Mouse (Mus musculus) limb, embryonic 14.5 days (tissue): ENCODE results near the gene Ddx39. TPM values are rescaled to one million over a fixed set of nuclear protein-coding genes. Genes with fewer than 3 reads are reported as not detected.

Experiments used
- ATAC-seq: fragments of 200-750 bp; cut with Nextera tagmentation; 2 replicates; pipeline ENCODE4 v1.8.0; 2017; ENCODE audit warnings: low read depth, moderate number of reproducible peaks, moderate TSS enrichment; ENCODE audit not compliant: low FRiP score
- DNase-seq: peaks from one replicate; pipeline ENCODE4 v3.0.0-alpha.2; 2015; ENCODE audit warnings: low spot score
- H3K27ac ChIP-seq: fragments of 300-500 bp; sonication (generic); replicated peaks from 2 replicates; pipeline ENCODE4 v1.5.1; 2014; ENCODE audit warnings: low read depth, mild to moderate bottlenecking, low read length, moderate library complexity, mixed read lengths
- H3K27me3 ChIP-seq: fragments of 300-500 bp; sonication (generic); 2 replicates; pipeline ENCODE4 v1.6.1; 2014; ENCODE audit warnings: low read length, mixed read lengths; ENCODE audit not compliant: control insufficient read depth, insufficient read depth
- H3K36me3 ChIP-seq: fragments of 300-500 bp; sonication (generic); 2 replicates; pipeline ENCODE4 v1.6.1; 2014; ENCODE audit warnings: mild to moderate bottlenecking, low read length, moderate library complexity, mixed read lengths; ENCODE audit not compliant: control insufficient read depth, insufficient read depth
- H3K4me1 ChIP-seq: fragments of 300-500 bp; sonication (generic); 2 replicates; pipeline ENCODE4 v1.6.1; 2014; ENCODE audit warnings: antibody characterized with exemption, low read length, mixed read lengths; ENCODE audit not compliant: control insufficient read depth, insufficient read depth
- H3K4me2 ChIP-seq: fragments of 300-500 bp; sonication (generic); replicated peaks from 2 replicates; pipeline ENCODE4 v1.6.1; 2014; ENCODE audit warnings: low read depth, mild to moderate bottlenecking, low read length, moderate library complexity; ENCODE audit not compliant: severe bottlenecking
- H3K4me3 ChIP-seq: fragments of 300-500 bp; sonication (generic); replicated peaks from 2 replicates; pipeline ENCODE4 v1.5.1; 2014; ENCODE audit warnings: low read length
- H3K9ac ChIP-seq: fragments of 300-500 bp; sonication (generic); 2 replicates; pipeline ENCODE4 v1.6.1; 2014; ENCODE audit warnings: mild to moderate bottlenecking, low read depth, low read length, moderate library complexity; ENCODE audit not compliant: severe bottlenecking
- H3K9me3 ChIP-seq: fragments of 300-500 bp; sonication (generic); 2 replicates; pipeline ENCODE4 v1.6.1; 2016; ENCODE audit warnings: low read length; ENCODE audit not compliant: control insufficient read depth
- POLR2A ChIP-seq: fragments of 200-500 bp; IDR thresholded peaks from 2 replicates; pipeline ENCODE4 v1.8.0; 2012; ENCODE audit warnings: inconsistent platforms, mild to moderate bottlenecking, moderate library complexity, borderline replicate concordance; ENCODE audit not compliant: insufficient read depth, insufficient read length; ENCODE audit errors: extremely low read depth
- WGBS: fragments of 180-500 bp; shearing (Covaris S2); extraction: QIAGEN DNeasy Blood & Tissue Kit; methylation state at CpG from one replicate; pipeline ENCODE4 v1.1.7; 2014; 5-methylcytosine and 5-hydroxymethylcytosine counted together
- polyA plus RNA-seq, 2 experiments: library from polyadenylated mRNA; depleted of rRNA in 1 of 2; stranded (reverse) in 1 of 2; unstranded in 1 of 2; fragments of >200 nt; fragmentation: Nextera tagmentation in 1 of 2; extraction: Ambion mirVana in 1 of 2; gene quantifications; 2 replicates each; pipeline versions ENCODE4 v1.2.1 to v1.2.3; 2012 to 2014

Gene Ddx39
- polyA plus RNA-seq, 2 experiments: 81.1 to 111 TPM

DNA sequence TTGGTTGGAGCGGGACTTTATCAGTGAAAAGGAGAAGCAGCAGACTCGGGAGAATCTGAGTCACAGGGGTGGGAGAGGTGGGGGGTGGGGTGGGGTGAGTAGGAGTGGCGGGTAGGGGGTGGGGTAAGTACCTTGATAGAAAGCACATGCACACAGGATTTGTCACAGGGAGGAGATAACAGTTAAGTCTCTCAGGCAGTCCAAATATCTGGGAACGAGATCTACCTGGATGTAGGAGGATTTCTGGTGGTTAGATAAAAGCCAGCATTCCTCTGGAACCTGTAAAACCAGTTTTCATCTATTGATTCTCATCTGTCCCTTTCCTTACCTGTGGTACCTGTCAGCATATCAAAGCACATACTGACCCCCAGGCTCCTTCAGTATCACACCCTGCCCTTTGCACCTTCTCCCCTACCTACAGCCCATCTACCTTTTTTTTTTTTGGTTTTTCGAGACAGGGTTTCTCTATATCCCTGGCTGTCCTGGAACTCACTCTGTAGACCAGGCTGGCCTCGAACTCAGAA lies 42.2 kb downstream of the Ddx39 start:
- no peaks in the 10 kb centered on the region for H3K27me3 ChIP-seq
- WGBS: 70% methylated on average over 6 of the region's 6 CpGs
- ATAC-seq (no peak), DNase-seq (no peak)
- H3K4me3 ChIP-seq: no peak overlapping the region
- H3K4me1 ChIP-seq: no peaks in the 10 kb centered on the region
- H3K9ac ChIP-seq: no peak overlapping the region
- no peaks in the 10 kb centered on the region for H3K36me3 ChIP-seq
- H3K4me2 ChIP-seq: no peak overlapping the region
- H3K9me3 ChIP-seq: no peaks in the 10 kb centered on the region
- H3K27ac ChIP-seq: no peak overlapping the region
- TF ChIP-seq POLR2A: no peak

DNA sequence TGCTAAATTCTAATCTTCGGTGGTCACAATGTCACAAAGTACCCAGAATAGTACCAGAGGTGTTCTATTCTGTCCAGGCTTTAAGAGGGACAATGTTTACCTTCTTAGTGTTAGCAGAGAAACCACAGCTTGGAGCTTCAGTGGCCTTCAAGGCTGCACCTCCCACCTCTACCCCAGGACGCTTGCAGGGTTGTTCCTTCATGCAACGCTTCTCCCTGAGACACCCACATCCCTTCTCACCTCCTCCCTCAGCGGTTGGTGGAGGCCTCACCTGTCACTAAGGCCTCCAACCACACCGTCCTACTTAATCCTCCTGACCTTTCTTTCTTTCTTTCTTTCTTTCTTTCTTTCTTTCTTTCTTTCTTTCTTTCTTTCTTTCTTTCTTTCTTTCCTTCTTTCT lies 43.3 kb downstream of the Ddx39 start:
- Histone ChIP-seq H3K9me3 (no peaks in the 10 kb centered on the region), H3K27me3 (no peaks in the 10 kb centered on the region), H3K4me2 (no peak overlapping the region), H3K27ac (no peak overlapping the region), H3K9ac (no peak overlapping the region), H3K36me3 (no peaks in the 10 kb centered on the region), H3K4me3 (no peak overlapping the region), H3K4me1 (no peaks in the 10 kb centered on the region)
- DNase-seq: no peak
- ATAC-seq: no peak
- TF ChIP-seq POLR2A: no peak
- 64% methylated on average over 5 of the region's 5 CpGs for WGBS

DNA sequence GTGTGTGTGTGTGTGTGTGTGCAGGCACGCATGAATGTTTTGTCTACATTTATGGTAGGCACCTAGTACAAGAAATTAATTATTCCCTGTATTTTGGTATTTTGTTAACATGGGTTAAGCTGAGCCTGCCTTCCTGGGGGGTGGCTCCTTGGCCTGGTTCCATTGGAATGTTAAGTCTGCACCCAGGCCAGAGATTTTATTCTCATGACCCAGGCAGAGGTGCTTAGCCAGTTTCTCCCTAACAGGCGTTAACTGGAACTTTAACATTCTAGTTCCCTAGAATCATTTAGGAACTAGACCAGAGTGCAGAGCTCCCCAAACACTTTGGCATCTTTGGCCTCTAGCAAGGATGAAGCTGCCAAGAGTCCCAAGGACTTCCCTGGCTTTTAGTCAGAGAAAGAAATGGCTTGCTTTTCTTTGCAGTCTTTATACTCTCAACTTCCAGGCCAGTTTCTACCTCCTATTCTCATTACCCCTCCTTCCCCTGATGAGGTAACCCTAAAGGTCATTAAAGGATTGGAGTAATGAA lies 44.3 kb downstream of the Ddx39 start:
- Histone ChIP-seq H3K9ac (no peak overlapping the region), H3K4me2 (no peak overlapping the region), H3K9me3 (no peaks in the 10 kb centered on the region), H3K27ac (no peak overlapping the region), H3K36me3 (no peaks in the 10 kb centered on the region), H3K27me3 (no peaks in the 10 kb centered on the region), H3K4me3 (no peak overlapping the region), H3K4me1 (no peaks in the 10 kb centered on the region)
- TF ChIP-seq POLR2A: no peak
- WGBS: 59% methylated on average over 2 of the region's 2 CpGs
- DNase-seq: no peak
- ATAC-seq: no peak

DNA sequence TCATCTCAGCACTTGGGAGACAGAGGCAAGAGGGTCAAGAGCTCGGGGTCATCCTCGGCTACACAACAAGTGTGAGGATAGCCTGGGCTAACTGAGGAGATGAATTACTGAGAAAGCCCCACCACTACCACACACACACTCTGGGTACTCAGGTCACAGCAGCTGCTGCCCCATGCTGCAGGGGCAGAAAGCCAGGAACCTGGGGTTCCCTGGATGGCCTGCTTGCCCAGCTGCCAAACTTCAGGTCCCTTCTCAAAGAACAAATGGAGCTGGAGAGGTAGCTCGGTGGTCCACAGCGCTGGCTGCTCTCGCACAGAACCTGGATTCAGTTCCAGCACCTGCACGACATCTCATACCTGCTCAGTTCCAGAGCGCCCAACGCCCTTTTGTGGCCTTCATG lies 49.1 kb downstream of the Ddx39 start:
- Histone ChIP-seq H3K27ac (no peak overlapping the region), H3K9me3 (no peaks in the 10 kb centered on the region), H3K27me3 (no peaks in the 10 kb centered on the region), H3K9ac (no peak overlapping the region), H3K4me3 (no peak overlapping the region), H3K4me2 (no peak overlapping the region), H3K4me1 (no peaks in the 10 kb centered on the region), H3K36me3 (no peaks in the 10 kb centered on the region)
- DNase-seq (no peak), ATAC-seq (no peak)
- WGBS: 92% methylated on average over 8 of the region's 8 CpGs
- TF ChIP-seq POLR2A: no peak

DNA sequence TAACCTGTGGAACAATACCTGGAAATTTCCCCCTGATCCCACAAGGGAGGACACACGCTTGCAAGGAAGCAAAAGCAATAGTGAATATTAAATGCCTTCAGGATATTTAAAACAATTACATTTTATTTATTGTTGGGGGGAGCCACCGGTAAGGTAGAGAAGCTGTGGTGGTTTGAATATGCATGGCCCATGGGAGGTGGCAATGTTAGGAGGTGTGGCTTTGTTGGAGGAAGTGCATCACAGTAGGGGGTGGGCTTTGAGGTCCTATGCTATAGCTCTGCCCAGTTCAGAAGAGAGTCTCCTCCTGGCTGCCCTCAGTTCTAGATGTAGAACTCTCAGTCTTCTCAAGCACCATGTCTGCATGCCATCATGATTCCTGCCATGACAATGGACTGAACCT lies 49.7 kb downstream of the Ddx39 start:
- no peaks in the 10 kb centered on the region for H3K4me1 ChIP-seq
- DNase-seq: no peak
- 76% methylated on average over 2 of the region's 2 CpGs for WGBS
- H3K4me2 ChIP-seq: no peak overlapping the region
- no peaks in the 10 kb centered on the region for H3K27me3 ChIP-seq
- TF ChIP-seq POLR2A: no peak
- H3K9ac ChIP-seq: no peak overlapping the region
- no peaks in the 10 kb centered on the region for H3K36me3 ChIP-seq
- H3K9me3 ChIP-seq: no peaks in the 10 kb centered on the region
- no peak overlapping the region for H3K27ac ChIP-seq
- H3K4me3 ChIP-seq: no peak overlapping the region
- no peak for ATAC-seq

DNA sequence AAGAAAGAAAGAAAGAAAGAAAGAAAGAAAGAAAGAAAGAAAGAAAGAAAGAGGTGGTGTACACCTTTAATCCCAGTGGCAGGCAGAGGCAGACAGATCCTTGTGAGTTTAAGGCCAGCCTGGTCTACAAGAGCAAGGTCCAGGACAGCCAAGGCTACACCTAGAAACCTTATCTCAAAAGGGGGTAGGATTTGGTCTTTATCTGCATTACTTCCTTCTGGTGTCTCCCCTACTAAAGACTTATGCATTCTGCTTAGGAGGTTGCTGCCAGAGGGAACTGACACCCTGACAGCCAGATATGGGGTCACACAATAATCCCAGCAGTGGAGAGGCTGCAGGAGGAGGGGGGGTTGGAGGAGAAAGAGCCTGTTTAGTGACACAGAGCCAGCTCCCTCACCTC lies 50.7 kb downstream of the Ddx39 start:
- no peak overlapping the region for H3K9ac ChIP-seq
- no peak for TF ChIP-seq POLR2A
- no peaks in the 10 kb centered on the region for H3K36me3 ChIP-seq
- no peak overlapping the region for H3K27ac ChIP-seq
- no peak for ATAC-seq
- H3K4me1 ChIP-seq: no peaks in the 10 kb centered on the region
- no peak overlapping the region for H3K4me3 ChIP-seq
- no peak for DNase-seq
- no peaks in the 10 kb centered on the region for H3K27me3 ChIP-seq
- no peak overlapping the region for H3K4me2 ChIP-seq
- no peaks in the 10 kb centered on the region for H3K9me3 ChIP-seq
